Mouse (Mus musculus) ES-E14 (cell line): ENCODE data around the gene Cic.

Experiments
- CHD2 ChIP-seq: IDR thresholded peaks from 2 replicates; pipeline ENCODE4 v1.6.1; 2014; ENCODE audit warnings: mild to moderate bottlenecking, low read depth, low read length, inconsistent platforms
- HCFC1 ChIP-seq: IDR thresholded peaks from 2 replicates; pipeline ENCODE4 v1.6.1; 2012; ENCODE audit warnings: low read length, inconsistent platforms, borderline replicate concordance; ENCODE audit not compliant: insufficient read depth
- MAFK ChIP-seq: IDR thresholded peaks from 2 replicates; pipeline ENCODE4 v1.6.1; 2014; ENCODE audit warnings: mild to moderate bottlenecking, low read depth, low read length, inconsistent platforms; ENCODE audit not compliant: insufficient read depth

DNA sequence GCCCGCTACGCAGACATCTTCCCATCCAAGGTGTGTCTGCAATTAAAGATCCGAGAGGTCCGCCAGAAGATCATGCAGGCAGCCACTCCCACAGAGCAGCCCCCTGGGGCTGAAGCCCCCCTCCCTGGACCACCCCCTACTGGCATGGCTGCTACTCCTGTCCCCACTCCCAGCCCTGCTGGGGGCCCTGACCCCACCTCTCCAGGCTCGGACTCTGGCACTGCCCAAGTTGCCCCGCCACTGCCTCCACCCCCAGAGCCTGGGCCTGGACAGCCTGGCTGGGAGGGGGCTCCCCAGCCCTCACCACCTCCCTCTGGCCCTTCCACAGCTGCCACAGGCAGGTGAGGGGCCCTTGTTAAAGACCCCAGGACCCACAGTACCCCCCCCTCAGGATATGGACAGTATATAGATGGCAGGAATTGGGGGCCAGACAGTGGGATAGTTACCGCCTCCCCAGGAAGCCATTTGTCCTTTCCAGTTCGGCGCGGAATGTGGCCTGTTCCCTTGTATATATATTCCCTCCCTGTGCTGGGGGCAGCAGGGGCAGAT is 25.8 kb downstream of the Cic start:
- no peak for TF ChIP-seq CHD2
- no peak for TF ChIP-seq HCFC1
- TF ChIP-seq MAFK = no peak
